Mouse (Mus musculus): ENCODE measurements at regions not wholly inside any gene's neighbourhood (a gene's known extent, or its start where the extent isn't known, plus 50 kb on each side); places are given as distances from the start of the nearest gene placed in this dataset.
"Not testable (repeated sequence)": the region's sequence is repeated elsewhere in the genome, so short reads cannot be mapped to it uniquely, and the experiment has no call there.

DNA sequence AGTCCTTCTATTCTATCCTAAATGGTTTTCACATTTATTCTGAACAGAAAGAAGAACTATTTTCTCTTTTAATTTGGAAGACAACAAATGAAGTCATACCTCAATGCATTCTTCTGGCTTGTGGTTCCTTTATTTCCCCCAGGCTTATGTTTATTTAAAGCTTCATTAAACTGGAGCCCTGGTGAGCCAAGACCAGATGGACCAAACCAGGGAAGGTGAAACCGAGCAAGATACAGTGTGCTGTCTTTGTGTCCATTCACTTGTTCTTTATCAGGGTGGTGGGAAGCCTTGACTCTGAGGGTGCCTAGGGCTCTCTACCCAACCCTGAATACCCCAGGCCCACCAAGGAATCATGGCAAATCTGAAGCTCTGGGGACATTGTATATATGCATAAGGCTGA is 606.3 kb downstream of the Pdcd6ip start:
- Histone ChIP-seq H3K27ac (ENCODE audit: low read length) (no peak overlapping the region), H3K9ac (ENCODE audit: low read depth, low read length) (no peak overlapping the region), H3K4me3 (ENCODE audit: low read depth, low read length) (no peak overlapping the region), H3K4me2 (ENCODE audit: low read length) (no peak overlapping the region), H3K9me3 (replicated peaks; ENCODE audit: control insufficient read depth, low read length, poor library complexity, severe bottlenecking) (no peaks in the 10 kb centered on the region), H3K27me3 (ENCODE audit: control insufficient read depth, insufficient read depth, low read depth, low read length) (no peaks in the 10 kb centered on the region), H3K4me1 (ENCODE audit: control insufficient read depth, insufficient read depth, low read length) (no peaks in the 10 kb centered on the region), H3K36me3 (ENCODE audit: control insufficient read depth, insufficient read depth, low read length) (no peaks in the 10 kb centered on the region)
- ATAC-seq = no peak
- WGBS = 63% methylated on average over 1 of the region's 1 CpGs

DNA sequence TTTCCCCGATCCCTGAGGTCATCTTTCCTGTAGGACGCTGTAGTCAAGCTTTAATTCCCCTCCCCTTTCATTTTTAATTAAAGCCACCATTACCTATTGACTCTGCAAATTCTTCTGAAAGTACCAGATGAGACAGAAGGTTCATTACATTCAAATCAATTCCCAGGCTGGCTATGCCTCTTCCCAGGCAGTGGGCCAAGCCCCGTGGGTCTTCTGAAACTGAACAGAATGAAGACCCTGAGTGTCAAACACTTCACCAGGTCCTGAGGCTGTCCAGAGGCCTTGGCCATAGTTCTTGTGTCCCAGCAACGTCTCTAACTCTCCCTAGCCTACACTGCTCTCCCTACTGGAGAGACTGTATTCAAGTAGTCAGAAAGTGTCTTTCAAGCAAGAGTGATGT is 607.4 kb downstream of the Pdcd6ip start:
- Histone ChIP-seq H3K9me3 (replicated peaks; ENCODE audit: control insufficient read depth, low read length, poor library complexity, severe bottlenecking) (no peaks in the 10 kb centered on the region), H3K9ac (ENCODE audit: low read depth, low read length) (no peak overlapping the region), H3K4me1 (ENCODE audit: control insufficient read depth, insufficient read depth, low read length) (no peaks in the 10 kb centered on the region), H3K27me3 (ENCODE audit: control insufficient read depth, insufficient read depth, low read depth, low read length) (no peaks in the 10 kb centered on the region), H3K36me3 (ENCODE audit: control insufficient read depth, insufficient read depth, low read length) (no peaks in the 10 kb centered on the region), H3K4me2 (ENCODE audit: low read length) (no peak overlapping the region), H3K4me3 (ENCODE audit: low read depth, low read length) (no peak overlapping the region), H3K27ac (ENCODE audit: low read length) (no peak overlapping the region)
- no peak for ATAC-seq
- WGBS = 66% methylated on average over 4 of the region's 4 CpGs

- H3K4me3 ChIP-seq (ENCODE audit: low read depth, low read length); H3K27me3 ChIP-seq (ENCODE audit: control insufficient read depth, insufficient read depth, low read depth, low read length); H3K4me1 ChIP-seq (ENCODE audit: control insufficient read depth, insufficient read depth, low read length); H3K36me3 ChIP-seq (ENCODE audit: control insufficient read depth, insufficient read depth, low read length); H3K4me2 ChIP-seq (ENCODE audit: low read length); H3K9me3 ChIP-seq (replicated peaks; ENCODE audit: control insufficient read depth, low read length, poor library complexity, severe bottlenecking); H3K27ac ChIP-seq (ENCODE audit: low read length); ATAC-seq; H3K9ac ChIP-seq (ENCODE audit: low read depth, low read length): not testable (repeated sequence)
- 96% methylated on average over 1 of the region's 1 CpGs for WGBS
Measured at GRCm38 (mm10) chr9:113095421-113095820, 612.6 kb downstream of the Pdcd6ip start.

DNA sequence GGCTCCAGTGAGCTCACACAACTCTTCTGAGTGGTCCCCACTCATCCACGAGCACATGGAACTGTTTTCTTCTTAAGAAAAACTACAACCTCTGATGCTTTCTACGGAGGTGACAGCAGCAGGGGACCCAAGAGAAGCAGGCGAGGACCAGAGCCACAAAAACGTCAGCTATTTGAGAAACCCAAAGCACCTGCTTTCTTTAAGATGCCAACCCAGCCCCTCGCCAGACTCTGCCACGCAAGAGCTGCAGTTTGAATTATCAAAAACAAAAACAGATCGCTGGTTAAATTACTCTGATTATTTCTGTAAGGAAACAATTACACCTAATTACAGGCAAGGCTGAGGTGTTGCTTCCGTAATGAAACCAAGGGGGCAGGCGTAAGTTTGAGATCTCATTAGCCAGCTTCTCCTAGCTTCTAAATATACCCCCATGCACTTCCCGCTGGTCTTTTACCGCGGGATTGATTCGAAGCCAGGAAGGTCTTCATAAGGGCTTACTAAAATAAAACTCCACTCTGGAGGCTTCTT is 614.1 kb downstream of the Pdcd6ip start:
- WGBS = 84% methylated on average over 13 of the region's 13 CpGs
- no peak overlapping the region for H3K4me3 ChIP-seq (ENCODE audit: low read depth, low read length)
- no peaks in the 10 kb centered on the region for H3K9me3 ChIP-seq (replicated peaks; ENCODE audit: control insufficient read depth, low read length, poor library complexity, severe bottlenecking)
- no peaks in the 10 kb centered on the region for H3K36me3 ChIP-seq (ENCODE audit: control insufficient read depth, insufficient read depth, low read length)
- H3K4me1 ChIP-seq (ENCODE audit: control insufficient read depth, insufficient read depth, low read length) = no peaks in the 10 kb centered on the region
- no peaks in the 10 kb centered on the region for H3K27me3 ChIP-seq (ENCODE audit: control insufficient read depth, insufficient read depth, low read depth, low read length)
- no peak overlapping the region for H3K27ac ChIP-seq (ENCODE audit: low read length)
- no peak overlapping the region for H3K9ac ChIP-seq (ENCODE audit: low read depth, low read length)
- no peak overlapping the region for H3K4me2 ChIP-seq (ENCODE audit: low read length)
- no peak for ATAC-seq

GRCm38 (mm10) chr9:113091881-113092280 is 616.2 kb downstream of the Pdcd6ip start:
- H3K4me3 ChIP-seq (ENCODE audit: low read depth, low read length) = no peak overlapping the region
- H3K4me2 ChIP-seq (ENCODE audit: low read length) = no peak overlapping the region
- 52% methylated on average over 5 of the region's 5 CpGs for WGBS
- no peaks in the 10 kb centered on the region for H3K4me1 ChIP-seq (ENCODE audit: control insufficient read depth, insufficient read depth, low read length)
- no peak overlapping the region for H3K9ac ChIP-seq (ENCODE audit: low read depth, low read length)
- H3K27me3 ChIP-seq (ENCODE audit: control insufficient read depth, insufficient read depth, low read depth, low read length) = no peaks in the 10 kb centered on the region
- no peaks in the 10 kb centered on the region for H3K36me3 ChIP-seq (ENCODE audit: control insufficient read depth, insufficient read depth, low read length)
- no peak overlapping the region for H3K27ac ChIP-seq (ENCODE audit: low read length)
- no peak for ATAC-seq
- no peaks in the 10 kb centered on the region for H3K9me3 ChIP-seq (replicated peaks; ENCODE audit: control insufficient read depth, low read length, poor library complexity, severe bottlenecking)

- Histone ChIP-seq H3K36me3 (ENCODE audit: control insufficient read depth, insufficient read depth, low read length) (no peaks in the 10 kb centered on the region), H3K9me3 (replicated peaks; ENCODE audit: control insufficient read depth, low read length, poor library complexity, severe bottlenecking) (no peaks in the 10 kb centered on the region), H3K4me2 (ENCODE audit: low read length) (no peak overlapping the region), H3K4me3 (ENCODE audit: low read depth, low read length) (no peak overlapping the region), H3K9ac (ENCODE audit: low read depth, low read length) (no peak overlapping the region), H3K4me1 (ENCODE audit: control insufficient read depth, insufficient read depth, low read length) (no peaks in the 10 kb centered on the region), H3K27ac (ENCODE audit: low read length) (no peak overlapping the region), H3K27me3 (ENCODE audit: control insufficient read depth, insufficient read depth, low read depth, low read length) (no peaks in the 10 kb centered on the region)
- WGBS = 83% methylated on average over 10 of the region's 10 CpGs
- ATAC-seq = no peak
Measured at GRCm38 (mm10) chr9:113087786-113088185, 620.3 kb downstream of the Pdcd6ip start.

- Histone ChIP-seq H3K4me3 (ENCODE audit: low read depth, low read length) (no peak overlapping the region), H3K27ac (ENCODE audit: low read length) (no peak overlapping the region), H3K9ac (ENCODE audit: low read depth, low read length) (no peak overlapping the region), H3K36me3 (ENCODE audit: control insufficient read depth, insufficient read depth, low read length) (no peaks in the 10 kb centered on the region), H3K9me3 (replicated peaks; ENCODE audit: control insufficient read depth, low read length, poor library complexity, severe bottlenecking) (no peaks in the 10 kb centered on the region), H3K4me2 (ENCODE audit: low read length) (no peak overlapping the region), H3K27me3 (ENCODE audit: control insufficient read depth, insufficient read depth, low read depth, low read length) (no peaks in the 10 kb centered on the region), H3K4me1 (ENCODE audit: control insufficient read depth, insufficient read depth, low read length) (no peaks in the 10 kb centered on the region)
- 82% methylated on average over 5 of the region's 5 CpGs for whole genome bisulfite sequencing
- no peak for ATAC-seq
Measured at GRCm38 (mm10) chr9:113085281-113085810, 622.7 kb downstream of the Pdcd6ip start.

DNA sequence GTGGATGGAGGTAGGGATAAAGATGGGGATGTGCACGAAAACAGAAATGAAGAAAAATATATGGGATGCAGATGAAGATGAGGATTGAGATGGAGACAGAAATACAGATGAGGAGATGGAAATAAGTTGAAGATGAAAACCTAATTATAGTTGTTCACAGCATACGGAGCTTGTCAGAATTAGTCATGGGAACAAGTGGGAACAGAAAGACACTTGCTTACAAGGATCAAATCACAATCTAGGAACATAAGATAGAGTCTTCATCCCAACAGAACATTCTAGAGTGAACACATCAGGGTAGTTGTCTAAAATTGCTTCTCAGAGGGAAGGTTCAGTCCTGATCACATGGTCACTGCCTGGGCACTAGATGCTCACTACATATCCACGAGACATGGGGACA is 633.2 kb downstream of the Pdcd6ip start:
- H3K9ac ChIP-seq (ENCODE audit: low read depth, low read length) = no peak overlapping the region
- no peaks in the 10 kb centered on the region for H3K4me1 ChIP-seq (ENCODE audit: control insufficient read depth, insufficient read depth, low read length)
- H3K4me2 ChIP-seq (ENCODE audit: low read length) = no peak overlapping the region
- no peak overlapping the region for H3K27ac ChIP-seq (ENCODE audit: low read length)
- H3K36me3 ChIP-seq (ENCODE audit: control insufficient read depth, insufficient read depth, low read length) = no peaks in the 10 kb centered on the region
- H3K4me3 ChIP-seq (ENCODE audit: low read depth, low read length) = no peak overlapping the region
- no peaks in the 10 kb centered on the region for H3K27me3 ChIP-seq (ENCODE audit: control insufficient read depth, insufficient read depth, low read depth, low read length)
- ATAC-seq = no peak
- 86% methylated on average over 3 of the region's 3 CpGs for WGBS
- H3K9me3 ChIP-seq (replicated peaks; ENCODE audit: control insufficient read depth, low read length, poor library complexity, severe bottlenecking) = no peaks in the 10 kb centered on the region

DNA sequence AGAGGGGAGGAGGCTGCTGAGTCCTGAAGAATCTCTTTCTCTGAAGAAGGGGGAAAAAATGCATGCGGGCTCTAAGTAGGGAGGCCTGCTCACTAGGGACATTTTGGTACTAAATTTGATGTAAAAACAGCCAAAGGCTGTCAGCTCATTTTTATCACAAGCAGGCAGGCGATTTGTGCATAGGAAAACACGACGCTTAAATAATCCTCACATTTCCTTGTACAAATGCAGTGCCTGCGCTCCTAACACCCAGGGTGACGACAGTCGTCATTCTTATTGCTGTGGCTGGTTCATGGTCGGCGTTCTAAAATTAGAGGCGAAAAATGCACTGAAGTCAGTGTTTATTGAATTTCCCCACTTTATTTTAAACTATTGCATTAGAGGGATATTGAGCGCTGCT is 650.6 kb downstream of the Pdcd6ip start:
- Histone ChIP-seq H3K27me3 (ENCODE audit: control insufficient read depth, insufficient read depth, low read depth, low read length) (no peaks in the 10 kb centered on the region), H3K4me3 (ENCODE audit: low read depth, low read length) (no peak overlapping the region), H3K27ac (ENCODE audit: low read length) (no peak overlapping the region), H3K9me3 (replicated peaks; ENCODE audit: control insufficient read depth, low read length, poor library complexity, severe bottlenecking) (no peaks in the 10 kb centered on the region), H3K4me1 (ENCODE audit: control insufficient read depth, insufficient read depth, low read length) (no peaks in the 10 kb centered on the region; the same call in 1 of the 2 replicates), H3K36me3 (ENCODE audit: control insufficient read depth, insufficient read depth, low read length) (no peaks in the 10 kb centered on the region), H3K9ac (ENCODE audit: low read depth, low read length) (no peak overlapping the region), H3K4me2 (ENCODE audit: low read length) (no peak overlapping the region)
- no peak for ATAC-seq
- 70% methylated on average over 11 of the region's 11 CpGs for WGBS

Data from midbrain, embryonic 16.5 days (tissue).